Mouse (Mus musculus) stomach, embryonic 16.5 days (tissue): Measurements from ENCODE around the gene Gm6526. TPM values are rescaled to one million over a fixed set of nuclear protein-coding genes. Genes with fewer than 3 reads are reported as not detected.
A peak's percentile ranks its signal among the peaks of the same experiment; 100 is the strongest.
"Not testable (repeated sequence)": the region's sequence is repeated elsewhere in the genome, so short reads cannot be mapped to it uniquely, and the experiment has no call there.

ENCODE experiments used
- ATAC-seq: fragments of 200-750 bp; cut with Nextera tagmentation; 2 replicates; pipeline ENCODE4 v1.8.0; 2017; ENCODE audit warnings: moderate number of reproducible peaks, moderate TSS enrichment; ENCODE audit not compliant: insufficient read depth, low FRiP score
- H3K27ac ChIP-seq: fragments of 300-500 bp; sonication (generic); 2 replicates; pipeline ENCODE4 v1.5.1; 2014; ENCODE audit warnings: low read length
- H3K27me3 ChIP-seq: fragments of 300-500 bp; sonication (generic); 2 replicates; pipeline ENCODE4 v1.6.1; 2014; ENCODE audit warnings: low read length, control low read depth, mixed read lengths; ENCODE audit not compliant: control insufficient read depth, insufficient read depth
- H3K36me3 ChIP-seq: fragments of 300-500 bp; sonication (generic); 2 replicates; pipeline ENCODE4 v1.6.1; 2014; ENCODE audit warnings: low read length; ENCODE audit not compliant: control insufficient read depth, insufficient read depth
- H3K4me1 ChIP-seq: fragments of 300-500 bp; sonication (generic); 2 replicates; pipeline ENCODE4 v1.6.1; 2014; ENCODE audit warnings: low read length, control low read depth, mixed read lengths; ENCODE audit not compliant: control insufficient read depth, insufficient read depth
- H3K4me2 ChIP-seq: fragments of 300-500 bp; sonication (generic); 2 replicates; pipeline ENCODE4 v1.6.1; 2014; ENCODE audit warnings: low read depth, low read length, mixed read lengths
- H3K4me3 ChIP-seq: fragments of 300-500 bp; sonication (generic); replicated peaks from 2 replicates; pipeline ENCODE4 v1.5.1; 2014; ENCODE audit warnings: mild to moderate bottlenecking, low read length
- H3K9ac ChIP-seq: fragments of 300-500 bp; sonication (generic); 2 replicates; pipeline ENCODE4 v1.6.1; 2014; ENCODE audit warnings: low read length
- H3K9me3 ChIP-seq: fragments of 300-500 bp; sonication (generic); replicated peaks from 2 replicates; pipeline ENCODE4 v1.6.1; 2016; ENCODE audit warnings: low read length, control low read depth; ENCODE audit not compliant: control insufficient read depth
- WGBS: fragments of 180-500 bp; shearing (Covaris S2); extraction: QIAGEN DNeasy Blood & Tissue Kit; methylation state at CpG from one replicate; pipeline ENCODE4 v1.1.7; 2014; 5-methylcytosine and 5-hydroxymethylcytosine counted together
- polyA plus RNA-seq: library from polyadenylated mRNA; unstranded; fragments of >200 nt; fragmentation: Nextera tagmentation; extraction: Ambion mirVana; gene quantifications from 2 replicates; pipeline ENCODE4 v1.2.1, GENCODE M21; 2015

The Gm6526 gene
- not detected in 2 replicates for polyA plus RNA-seq

DNA sequence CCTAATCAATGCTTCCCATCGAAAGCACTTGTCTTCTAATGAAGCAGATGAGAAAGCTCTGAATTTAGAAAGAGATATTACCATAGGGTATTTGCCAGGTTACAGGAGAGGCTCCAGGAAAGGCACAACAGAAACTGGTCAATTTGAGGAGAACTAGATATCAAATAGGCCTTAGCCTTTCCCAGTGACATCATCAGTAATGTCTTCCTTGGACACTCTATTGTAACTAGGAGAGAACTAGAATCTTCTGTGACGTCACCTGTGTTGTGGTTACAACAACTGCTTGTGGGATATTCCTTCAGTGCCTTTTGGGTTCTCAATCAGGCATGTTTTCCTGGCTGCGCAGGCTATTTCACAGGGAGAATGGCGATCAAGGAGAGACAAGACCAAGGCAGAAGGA is at the start of gene Gm6526:
Gene Gm6526, plus strand, starts transcription at position 301 of the 400 bp plus-strand sequence.
- H3K36me3 ChIP-seq, H3K27me3 ChIP-seq, H3K4me2 ChIP-seq, ATAC-seq, H3K27ac ChIP-seq, H3K4me1 ChIP-seq, H3K9ac ChIP-seq, H3K9me3 ChIP-seq, H3K4me3 ChIP-seq: not testable (repeated sequence)
- 88% methylated on average over 4 of the region's 4 CpGs for WGBS

DNA sequence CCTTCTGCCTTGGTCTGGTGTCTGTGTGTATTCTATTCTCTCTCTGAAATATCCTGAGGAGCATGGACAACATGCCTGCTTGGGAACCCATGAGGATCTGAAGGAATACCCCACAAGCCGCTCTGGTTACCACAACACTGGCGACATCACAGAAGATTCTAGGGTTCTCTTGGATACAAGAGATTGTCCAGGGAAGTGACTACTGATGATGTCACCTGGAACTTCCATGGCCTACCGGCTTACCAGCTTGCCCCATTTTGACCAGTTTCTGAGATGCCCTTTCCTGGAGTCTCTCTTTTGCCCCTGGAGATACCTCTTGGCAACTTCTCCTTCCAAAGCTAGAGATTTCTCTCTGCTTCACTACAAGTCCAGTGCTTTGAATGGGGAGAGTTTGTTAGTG is 20.3 kb upstream of the Gm6526 start, which contains the start of gene Gm16506:
Gene Gm16506, minus strand, starts transcription at position 101 of the 400 bp plus-strand sequence.
- WGBS, result 90% methylated on average over 1 of the region's 3 CpGs
- H3K4me3 ChIP-seq, H3K9ac ChIP-seq, H3K27me3 ChIP-seq, H3K4me2 ChIP-seq, H3K4me1 ChIP-seq, H3K27ac ChIP-seq, ATAC-seq, H3K9me3 ChIP-seq, H3K36me3 ChIP-seq: not testable (repeated sequence)

DNA sequence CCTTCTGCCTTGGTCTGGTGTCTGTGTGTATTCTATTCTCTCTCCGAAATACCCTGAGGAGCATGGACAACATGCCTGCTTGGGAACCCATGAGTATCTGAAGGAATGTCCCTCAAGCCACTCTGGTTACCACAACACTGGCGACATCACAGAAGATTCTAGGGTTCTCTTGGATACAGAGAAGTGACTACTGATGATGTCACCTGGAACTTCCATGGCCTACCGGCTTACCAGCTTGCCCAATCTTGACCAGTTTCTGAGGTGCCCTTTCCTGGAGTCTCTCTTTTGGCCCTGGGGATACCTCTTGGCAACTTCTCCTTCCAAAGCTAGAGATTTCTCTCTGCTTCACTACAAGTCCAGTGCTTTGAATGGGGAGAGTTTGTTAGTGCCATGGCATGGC is 37.0 kb downstream of the Gm6526 start, which contains the start of gene Gm8180:
Gene Gm8180, minus strand, starts transcription at position 101 of the 400 bp plus-strand sequence.
- H3K9me3 ChIP-seq, result not testable (repeated sequence)

DNA sequence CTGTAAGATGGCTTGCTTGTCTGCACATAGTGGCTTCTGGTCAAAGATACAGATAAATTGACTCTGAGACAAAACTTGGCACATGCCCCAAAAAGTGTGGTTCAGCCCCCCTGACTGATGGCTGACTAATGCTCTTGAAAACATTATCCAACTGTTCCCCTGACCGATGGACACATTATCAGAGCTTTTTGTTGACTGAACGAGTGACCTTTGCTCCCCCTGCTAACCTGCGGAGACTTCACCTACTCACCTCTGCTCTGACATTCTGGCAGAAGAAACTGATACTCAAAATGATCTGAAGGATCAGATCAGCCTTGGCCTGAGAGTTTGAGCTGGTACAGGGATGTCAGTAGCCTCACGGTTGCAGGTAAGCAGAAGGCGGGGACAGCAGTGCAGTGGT is 46.1 kb downstream of the Gm6526 start:
- H3K4me1 ChIP-seq, H3K4me3 ChIP-seq, ATAC-seq, H3K9me3 ChIP-seq, H3K36me3 ChIP-seq, H3K27me3 ChIP-seq, H3K27ac ChIP-seq, H3K9ac ChIP-seq, H3K4me2 ChIP-seq: not testable (repeated sequence)
- 30% methylated on average over 5 of the region's 5 CpGs for WGBS

More for the DNA sequence above, 37.0 kb downstream of the Gm6526 start, which contains the start of gene Gm8180:
- not testable (repeated sequence) for H3K36me3 ChIP-seq, H3K4me3 ChIP-seq, H3K27me3 ChIP-seq, H3K4me2 ChIP-seq, H3K9ac ChIP-seq, H3K27ac ChIP-seq, ATAC-seq, H3K4me1 ChIP-seq
- 89% methylated on average over 3 of the region's 3 CpGs for WGBS

DNA sequence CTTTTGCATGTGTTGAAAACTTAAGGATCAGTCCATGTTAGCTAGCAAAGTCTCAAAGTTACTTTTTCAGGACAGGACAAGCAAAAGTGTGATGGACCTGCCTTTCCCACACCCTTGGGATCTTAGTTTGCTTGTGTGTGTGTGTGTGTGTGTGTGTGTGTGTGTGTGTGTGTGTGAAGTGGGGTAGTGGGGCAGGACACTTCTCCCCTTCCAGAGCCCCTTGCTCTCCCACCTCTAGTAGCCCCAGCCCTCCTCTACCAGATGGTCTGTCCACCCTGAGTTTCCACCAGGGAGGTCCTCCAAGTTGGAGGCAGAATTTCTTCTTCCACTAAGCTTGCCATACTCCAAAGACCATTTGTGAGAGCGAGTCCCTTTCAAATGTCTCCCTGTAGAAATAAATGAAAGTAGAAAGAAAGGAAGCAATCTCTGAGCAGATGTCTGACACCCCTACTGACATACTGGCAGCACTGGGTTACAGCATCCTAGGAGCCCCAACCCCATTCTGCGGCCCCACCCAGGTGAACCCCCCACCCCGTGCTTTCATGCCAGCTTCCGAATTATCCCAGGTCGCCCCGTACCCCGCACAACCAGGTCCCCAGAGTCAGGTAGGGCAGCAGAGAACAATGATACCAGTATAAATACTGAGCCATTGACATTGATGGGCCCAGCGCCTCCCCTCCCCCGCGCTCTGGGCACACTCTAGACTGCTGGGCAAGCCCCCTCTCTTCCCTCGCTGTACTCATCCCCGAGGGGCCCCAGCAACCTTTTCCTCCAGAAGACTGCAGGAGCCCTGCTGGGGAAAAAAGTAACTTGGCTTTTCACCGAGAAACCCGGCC is 48.6 kb downstream of the Gm6526 start:
- H3K4me2 ChIP-seq, result peak overlapping the region; percentile 45
- ATAC-seq, result 0 out of 2 replicates have a peak, but pooled peaks have one; percentile 10
- H3K9ac ChIP-seq, result no peak overlapping the region
- H3K27me3 ChIP-seq, result no peaks in the 10 kb centered on the region
- 13% methylated on average over 14 of the region's 14 CpGs for WGBS
- no peak overlapping the region for H3K27ac ChIP-seq
- H3K9me3 ChIP-seq, result no peaks in the 10 kb centered on the region
- H3K4me3 ChIP-seq, result peak overlapping the region; percentile 9; the same call in 1 of the 2 replicates
- H3K4me1 ChIP-seq, result no peaks in the 10 kb centered on the region
- H3K36me3 ChIP-seq, result no peaks in the 10 kb centered on the region

DNA sequence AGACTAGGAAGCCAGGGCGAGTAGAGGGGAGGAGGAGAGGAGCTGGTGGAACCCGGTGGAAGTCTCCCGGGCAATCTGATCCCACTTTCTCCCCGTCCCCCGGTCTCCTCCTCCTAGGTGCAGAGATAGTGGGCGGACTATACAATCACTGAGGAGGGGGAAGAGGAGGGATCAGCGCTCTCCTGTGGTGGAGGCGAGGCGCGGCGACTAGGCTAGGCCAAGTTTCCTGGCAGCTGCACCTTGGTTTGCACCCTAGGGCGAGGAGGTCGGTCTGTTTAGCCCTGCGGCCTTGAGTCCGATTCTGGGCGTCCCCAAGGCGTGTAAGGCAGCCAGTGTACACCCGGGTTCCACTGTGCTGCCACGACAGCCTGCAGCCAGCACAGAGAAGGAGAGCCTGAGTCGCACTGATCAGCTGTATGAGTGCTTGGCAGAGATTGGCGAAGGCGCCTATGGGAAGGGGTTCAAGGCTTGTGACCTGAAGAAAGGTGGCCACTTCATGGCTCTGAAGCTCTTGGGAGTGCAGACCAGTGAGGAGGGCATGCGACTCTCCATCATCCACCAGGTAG is 49.3 kb downstream of the Gm6526 start:
- H3K9ac ChIP-seq, H3K27me3 ChIP-seq, H3K9me3 ChIP-seq, H3K36me3 ChIP-seq, H3K4me1 ChIP-seq, H3K27ac ChIP-seq: not testable (repeated sequence)
- whole genome bisulfite sequencing, result 14% methylated on average over 23 of the region's 23 CpGs
- H3K4me2 ChIP-seq, result peak overlapping the region; percentile 45
- ATAC-seq, result peak; percentile 29; the same call in 1 of the 2 replicates
- peak overlapping the region; percentile 9; the same call in 1 of the 2 replicates for H3K4me3 ChIP-seq

DNA sequence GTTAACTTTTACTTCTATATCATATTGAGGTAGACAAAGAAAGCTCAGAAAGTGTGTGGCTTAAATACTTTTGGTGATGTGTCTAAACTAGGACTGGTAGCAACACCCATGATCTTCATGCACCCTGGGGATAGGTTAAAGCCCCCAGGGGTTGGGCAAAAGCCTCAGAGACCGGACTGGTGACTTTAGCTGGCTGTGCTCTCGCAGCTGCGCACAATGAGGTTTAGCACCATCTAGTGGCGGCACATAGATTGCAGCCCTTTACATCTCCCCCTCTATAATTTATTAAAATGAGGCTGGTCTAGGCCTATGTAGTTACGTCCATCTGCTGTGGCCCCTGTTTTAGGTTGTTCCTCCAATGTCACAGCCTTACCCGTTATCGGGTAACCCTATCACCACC is 56.8 kb downstream of the Gm6526 start:
- not testable (repeated sequence) for H3K27ac ChIP-seq, H3K4me3 ChIP-seq, H3K36me3 ChIP-seq, H3K9ac ChIP-seq, H3K4me2 ChIP-seq, H3K27me3 ChIP-seq, ATAC-seq, H3K9me3 ChIP-seq, H3K4me1 ChIP-seq
- WGBS, result 24% methylated on average over 7 of the region's 7 CpGs
